Comparison of ENCODE assay signal across 24 mouse cellular contexts in the genomic region with DNA sequence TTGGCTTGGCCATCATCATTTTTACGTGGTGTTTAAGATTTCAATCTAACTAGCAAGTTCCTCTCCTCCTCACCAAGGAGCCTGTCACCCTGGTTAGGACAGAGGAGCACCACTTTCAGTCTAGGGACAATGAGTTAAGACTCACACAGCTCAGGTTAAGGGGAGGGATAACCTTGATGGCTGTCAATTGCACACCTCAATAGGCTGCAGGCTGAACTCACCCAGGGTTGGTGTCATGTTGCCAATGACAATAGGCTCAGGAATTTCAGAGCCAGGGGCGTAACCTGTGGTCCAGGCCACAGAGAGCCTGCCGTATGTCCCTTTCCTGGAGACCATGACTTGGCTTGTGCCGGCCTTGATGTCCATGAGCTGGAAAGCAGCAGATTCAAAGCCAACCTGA.
DNase-seq lines count a peak whose midpoint lies in the region; ATAC-seq lines count a peak whose summit lies in the region.
"Had no signal": no experiment of that assay in that cellular context is flagged by ENCODE, and none has a peak within 500 bp of the region (broad histone marks: within the 10 kb centered on the region; RNA-seq: fewer than 3 reads in every experiment).

No protein-coding gene starts in this region.

- H3K4me3 ChIP-seq in kidney, embryonic 14.5 days (ENCODE audit: low read length): no peak overlapping the region
- H3K4me3 ChIP-seq: embryonic facial prominence, embryonic 12.5 days; embryonic facial prominence, embryonic 15.5 days; forebrain, embryonic 12.5 days; gastrocnemius, adult 2 months; hindbrain, embryonic 12.5 days; hindbrain, embryonic 15.5 days had no signal

- H3K36me3 ChIP-seq in kidney, embryonic 14.5 days (ENCODE audit: control insufficient read depth, insufficient read depth, low read length): no peaks in the 10 kb centered on the region
- H3K36me3 ChIP-seq: embryonic facial prominence, embryonic 12.5 days; embryonic facial prominence, embryonic 15.5 days; hindbrain, embryonic 15.5 days had no signal

- WGBS in kidney, embryonic 14.5 days: 44% methylated on average over 4 of the region's 4 CpGs

- H3K27me3 ChIP-seq in kidney, embryonic 14.5 days (ENCODE audit: control insufficient read depth, insufficient read depth, low read length): no peaks in the 10 kb centered on the region
- H3K27me3 ChIP-seq: embryonic facial prominence, embryonic 12.5 days; embryonic facial prominence, embryonic 15.5 days; forebrain, embryonic 12.5 days; hindbrain, embryonic 12.5 days; hindbrain, embryonic 15.5 days had no signal

- no peaks in the 10 kb centered on the region for H3K9me3 ChIP-seq in kidney, embryonic 14.5 days (ENCODE audit: control insufficient read depth, low read length)
- H3K9me3 ChIP-seq: embryonic facial prominence, embryonic 12.5 days; embryonic facial prominence, embryonic 15.5 days; forebrain, embryonic 12.5 days; hindbrain, embryonic 12.5 days; hindbrain, embryonic 15.5 days had no signal

- no peak overlapping the region for H3K27ac ChIP-seq in kidney, embryonic 14.5 days (ENCODE audit: low read depth, low read length)
- H3K27ac ChIP-seq: embryonic facial prominence, embryonic 12.5 days; embryonic facial prominence, embryonic 15.5 days; forebrain, embryonic 12.5 days; gastrocnemius, adult 2 months; hindbrain, embryonic 12.5 days; hindbrain, embryonic 15.5 days had no signal

- DNase-seq in kidney, adult 18-20 months: no peak
- DNase-seq in ES-CJ7 (ENCODE audit: low read depth, low spot score) (peak; percentile 79), WW6 (ENCODE audit: low read depth, low spot score) (peak; percentile 49)
- no peak for DNase-seq in B cell, adult 2 months
- DNase-seq in lung, adult 18-20 months: no peak
- DNase-seq: adrenal gland, adult 2 months; adrenal gland, postnatal 14 days; cerebellum, adult 11 months; cerebellum, adult 2 months; cerebellum, adult 9-11 months; cerebellum, postnatal 25 days; gastrocnemius, adult 2 months; gastrocnemius, postnatal 14 days; heart, adult 11 months had no signal

- no peak overlapping the region for H3K9ac ChIP-seq in kidney, embryonic 14.5 days (ENCODE audit: low read depth, low read length)
- H3K9ac ChIP-seq: embryonic facial prominence, embryonic 12.5 days; embryonic facial prominence, embryonic 15.5 days; forebrain, embryonic 12.5 days; hindbrain, embryonic 12.5 days; hindbrain, embryonic 15.5 days had no signal

- H3K4me1 ChIP-seq in kidney, embryonic 14.5 days (ENCODE audit: control insufficient read depth, insufficient read depth, low read length): no peaks in the 10 kb centered on the region
- H3K4me1 ChIP-seq: embryonic facial prominence, embryonic 15.5 days; forebrain, embryonic 12.5 days; hindbrain, embryonic 12.5 days; hindbrain, embryonic 15.5 days had no signal

- H3K4me2 ChIP-seq in kidney, embryonic 14.5 days (replicated peaks; ENCODE audit: low read depth, low read length): no peak overlapping the region
- H3K4me2 ChIP-seq: embryonic facial prominence, embryonic 12.5 days; embryonic facial prominence, embryonic 15.5 days; forebrain, embryonic 12.5 days; heart, embryonic 11.5 days; hindbrain, embryonic 12.5 days; hindbrain, embryonic 15.5 days had no signal

- ATAC-seq in kidney, embryonic 14.5 days (ENCODE audit: low FRiP score, low TSS enrichment): peak; percentile 51; the same call in 1 of the 2 replicates
- ATAC-seq: CD4-positive, CD25-positive, alpha-beta regulatory T cell, adult 4 months; forebrain, embryonic 16.5 days; intestine, postnatal 0 days had no signal

Comparison
In these comparisons a context has a peak if more than half of its experiments do, and no peak if none do; other contexts are left out.
1. DNase-seq: peak in ES-CJ7 (single experiment) and WW6 (single experiment); none in kidney, adult 18-20 months (single experiment), B cell, adult 2 months (0 of 2) and lung, adult 18-20 months (0 of 2).